Mouse (Mus musculus) MEL-GATA-1-ER (cell line): ENCODE data around the gene Polr3gl.

Experiments
- DNase-seq: peaks from one replicate; pipeline ENCODE4 v3.0.0-alpha.2; 2012; ENCODE audit warnings: low read depth; ENCODE audit errors: extremely low read depth

Polr3gl gene

GRCm38 (mm10) chr3:96573611-96574511, 20.1 kb downstream of the Polr3gl start:
- no peak for DNase-seq

DNA sequence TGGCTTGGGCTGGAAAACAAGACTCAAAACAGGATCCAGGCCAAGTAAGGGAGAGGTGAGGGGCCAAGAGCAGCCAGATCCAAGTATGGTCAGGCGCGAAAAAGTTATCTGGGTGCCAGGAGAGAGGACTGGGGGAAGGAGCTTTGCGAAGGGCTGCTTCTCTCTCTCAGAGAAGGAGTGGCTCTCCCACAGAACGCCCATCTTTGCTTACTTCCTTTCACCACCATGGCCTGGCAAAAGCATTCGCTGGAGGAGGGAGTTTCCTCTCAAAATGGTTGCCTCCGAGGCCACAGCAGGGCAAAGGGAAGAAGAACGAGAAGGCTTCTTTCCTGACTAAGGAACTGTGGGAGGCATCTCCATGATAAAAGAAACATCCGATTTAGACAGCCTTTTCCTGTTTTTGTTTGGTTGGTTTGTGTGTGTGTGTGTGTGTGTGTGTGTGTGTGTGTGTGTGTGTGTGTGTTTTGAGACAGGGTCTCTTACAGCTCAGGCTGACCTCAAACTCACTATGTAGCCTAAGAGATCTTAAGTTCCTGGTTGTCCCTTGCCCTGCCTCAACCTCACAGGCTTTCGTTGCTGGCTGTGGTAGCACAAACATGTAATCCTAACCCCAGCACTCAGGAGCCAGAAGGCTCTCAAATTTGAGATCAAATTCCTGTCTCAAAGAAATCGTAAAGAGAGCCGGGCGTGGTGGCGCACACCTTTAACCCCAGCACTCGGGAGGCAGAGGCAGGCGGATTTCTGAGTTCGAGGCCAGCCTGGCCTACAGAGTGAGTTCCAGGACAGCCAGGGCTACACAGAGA, 21.9 kb downstream of the Polr3gl start:
- no peak for DNase-seq

DNA sequence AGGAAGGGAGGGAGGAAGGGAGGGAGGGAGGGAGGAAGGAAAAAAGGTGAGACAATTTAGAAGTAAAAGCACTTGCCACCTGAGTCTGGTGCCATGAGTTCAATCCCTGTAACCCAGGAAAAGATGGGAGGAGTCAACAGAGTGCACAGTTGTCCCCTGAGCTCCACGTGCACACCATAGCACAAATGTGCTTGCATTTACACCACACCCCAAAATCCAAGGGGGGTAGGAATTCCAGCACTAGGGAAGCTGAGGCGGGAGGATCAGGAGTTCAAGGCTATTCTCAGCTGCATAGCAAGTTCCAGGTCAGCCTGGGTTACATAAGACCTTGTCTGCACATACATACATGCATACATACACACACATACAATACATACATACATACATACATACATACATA, 22.6 kb downstream of the Polr3gl start:
- no peak for DNase-seq

DNA sequence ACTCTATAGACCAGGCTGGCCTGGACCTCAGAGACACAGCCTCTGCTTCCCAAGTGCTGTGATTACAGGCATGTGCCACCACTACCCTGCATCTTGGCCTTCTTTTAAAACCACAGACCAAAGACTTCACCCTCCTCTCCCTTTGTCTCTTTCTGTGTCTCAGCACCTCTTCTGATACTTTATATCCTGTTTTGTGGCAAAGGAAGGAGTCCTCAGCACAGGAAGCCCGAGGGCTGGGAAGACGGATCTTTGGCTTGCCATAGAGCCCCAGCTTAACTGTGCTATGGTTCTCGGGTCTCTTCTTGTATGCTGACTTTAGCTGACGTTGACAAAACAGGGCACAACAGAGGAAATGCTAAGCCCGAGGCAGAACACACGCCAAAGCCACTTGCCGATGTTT, 23.3 kb downstream of the Polr3gl start:
- DNase-seq = no peak

GRCm38 (mm10) chr3:96569966-96570605, 23.9 kb downstream of the Polr3gl start:
- no peak for DNase-seq

GRCm38 (mm10) chr3:96569506-96569905, 24.5 kb downstream of the Polr3gl start:
- DNase-seq = no peak

GRCm38 (mm10) chr3:96568605-96569004, 25.4 kb downstream of the Polr3gl start:
- DNase-seq = no peak

- DNase-seq = no peak
Measured at GRCm38 (mm10) chr3:96566661-96567450, 27.1 kb downstream of the Polr3gl start.

- DNase-seq = no peak
Measured at GRCm38 (mm10) chr3:96565105-96565504, 28.9 kb downstream of the Polr3gl start.

DNA sequence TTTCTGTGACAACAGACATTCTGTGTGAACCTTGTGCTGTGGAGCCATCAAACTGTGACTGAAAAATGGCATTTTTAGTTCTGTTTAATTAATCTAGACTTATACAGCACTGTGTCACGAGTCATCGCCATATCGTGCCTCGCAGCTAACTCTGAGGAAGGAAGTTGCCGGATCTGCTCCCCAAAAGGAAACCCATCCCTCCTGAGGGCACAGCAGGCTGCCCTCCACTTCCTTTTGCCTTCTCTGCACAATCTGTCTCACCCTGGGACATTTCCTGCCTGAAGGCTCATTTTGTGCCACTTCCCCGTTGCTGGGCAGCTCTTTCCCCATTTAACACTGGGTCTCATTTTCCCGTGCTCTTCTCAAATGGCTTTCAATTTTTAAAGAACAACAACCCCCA, 29.3 kb downstream of the Polr3gl start:
- DNase-seq = peak; percentile 94

DNA sequence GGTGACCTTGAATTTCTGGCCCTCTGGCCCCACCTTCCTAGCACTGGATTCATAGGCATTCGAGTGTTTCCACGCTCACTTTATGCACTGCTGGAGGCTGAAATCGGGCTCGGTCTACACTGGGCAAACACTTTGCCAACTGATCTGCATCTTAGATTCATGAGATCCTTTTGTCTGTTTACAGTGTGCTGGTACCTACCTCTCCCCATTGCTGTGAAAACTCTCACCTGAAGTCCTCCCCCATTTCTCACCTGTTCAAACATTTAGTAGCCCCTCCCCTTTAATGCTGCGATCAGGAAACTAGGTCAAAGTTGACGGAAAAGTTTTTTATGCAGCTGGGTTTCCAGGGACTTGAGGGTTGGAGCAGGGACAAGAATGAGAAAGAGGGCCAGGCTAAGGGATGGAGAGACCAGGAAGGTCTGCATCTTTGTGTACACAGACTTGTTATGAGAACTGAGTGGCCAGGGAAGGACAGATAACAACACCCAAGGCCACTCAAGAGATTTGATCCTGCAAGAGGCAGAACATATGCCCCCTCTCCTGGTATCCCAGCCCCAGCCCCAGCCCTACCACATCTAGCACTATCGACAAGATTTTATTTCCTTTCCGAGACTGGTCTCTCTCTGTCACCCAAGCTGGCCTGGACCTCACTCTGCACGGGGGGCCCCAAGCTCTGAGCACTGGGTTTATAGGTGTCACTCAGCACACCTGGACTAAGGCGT, 29.9 kb downstream of the Polr3gl start:
- no peak for DNase-seq

GRCm38 (mm10) chr3:96563267-96563666, 30.7 kb downstream of the Polr3gl start:
- no peak for DNase-seq

- DNase-seq = peak; percentile 62
Measured at GRCm38 (mm10) chr3:96561946-96562681, 31.9 kb downstream of the Polr3gl start.

DNA sequence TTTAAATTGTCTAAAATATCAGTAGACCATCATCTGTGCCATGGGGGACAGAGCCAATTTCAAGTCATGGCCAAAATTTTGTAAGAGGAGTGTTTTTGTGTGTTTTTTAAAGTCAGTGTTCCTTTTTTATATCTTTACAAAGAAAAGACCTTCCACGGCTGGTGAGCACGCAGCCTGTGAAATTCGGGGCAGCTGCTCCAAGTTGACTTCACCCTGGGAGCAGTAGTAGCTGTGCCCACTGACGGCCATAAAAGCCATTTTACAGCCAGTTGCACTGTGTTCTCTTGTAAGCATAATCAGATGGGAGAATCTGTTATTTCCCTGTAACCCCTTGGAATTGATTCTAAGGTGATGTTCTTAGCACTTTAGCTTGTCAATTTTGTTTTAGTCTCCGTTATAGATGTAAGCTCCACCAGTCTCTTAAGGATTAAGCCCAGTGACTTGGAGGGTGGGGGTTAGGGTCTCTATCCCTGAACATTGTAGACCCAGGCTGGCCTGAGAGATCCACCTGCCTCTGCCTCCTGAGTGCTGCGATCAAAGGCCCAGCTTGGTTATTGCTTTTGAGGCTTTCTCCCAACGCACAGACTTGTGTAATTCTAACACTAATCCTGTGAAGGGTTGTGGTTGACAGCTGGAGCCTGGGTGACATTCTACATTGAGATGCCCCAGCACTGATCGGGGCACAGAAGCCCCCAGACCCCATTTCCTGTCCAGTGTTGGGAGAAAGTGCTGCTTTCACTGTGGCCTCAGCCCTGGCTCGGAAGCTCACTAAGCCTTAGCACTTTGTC, 32.9 kb downstream of the Polr3gl start:
- DNase-seq = no peak

DNA sequence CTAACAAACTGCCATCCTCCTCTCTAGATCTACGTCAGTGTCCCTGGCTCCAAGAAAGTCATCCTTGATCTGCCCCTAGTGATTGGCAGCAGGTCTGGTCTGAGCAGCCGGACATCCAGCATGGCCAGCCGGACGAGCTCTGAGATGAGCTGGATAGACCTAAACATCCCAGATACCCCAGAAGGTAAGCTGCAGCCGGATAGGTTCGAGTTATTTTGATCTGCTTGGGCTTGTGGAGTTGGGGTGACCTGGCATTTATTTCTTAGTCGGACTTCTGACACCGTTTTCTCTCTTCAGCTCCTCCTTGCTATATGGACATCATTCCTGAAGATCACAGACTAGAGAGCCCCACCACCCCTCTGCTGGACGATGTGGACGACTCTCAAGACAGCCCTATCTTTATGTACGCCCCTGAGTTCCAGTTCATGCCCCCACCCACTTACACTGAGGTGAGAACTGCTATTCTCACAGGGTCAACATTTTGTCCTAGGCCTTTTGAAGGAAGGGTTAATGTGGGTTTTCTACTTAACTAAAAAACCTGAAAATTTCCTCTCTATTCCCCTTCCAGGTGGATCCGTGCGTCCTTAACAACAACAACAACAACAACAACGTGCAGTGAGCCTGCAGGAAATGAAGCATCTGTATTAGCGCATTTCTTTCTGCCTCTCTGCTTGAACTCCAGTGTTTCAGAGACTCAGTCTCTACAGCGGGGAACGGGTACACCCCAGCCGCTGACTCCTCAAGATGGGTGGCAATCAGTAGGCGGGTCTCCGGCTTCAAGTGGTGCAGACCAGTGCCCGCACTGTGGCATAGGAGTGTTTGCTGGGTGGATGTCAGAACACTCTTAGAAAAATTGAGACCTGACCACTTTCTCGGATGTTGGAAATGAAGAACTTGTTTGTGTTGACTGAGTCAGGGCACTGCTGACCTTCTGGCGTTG, 33.8 kb downstream of the Polr3gl start:
- no peak for DNase-seq

DNA sequence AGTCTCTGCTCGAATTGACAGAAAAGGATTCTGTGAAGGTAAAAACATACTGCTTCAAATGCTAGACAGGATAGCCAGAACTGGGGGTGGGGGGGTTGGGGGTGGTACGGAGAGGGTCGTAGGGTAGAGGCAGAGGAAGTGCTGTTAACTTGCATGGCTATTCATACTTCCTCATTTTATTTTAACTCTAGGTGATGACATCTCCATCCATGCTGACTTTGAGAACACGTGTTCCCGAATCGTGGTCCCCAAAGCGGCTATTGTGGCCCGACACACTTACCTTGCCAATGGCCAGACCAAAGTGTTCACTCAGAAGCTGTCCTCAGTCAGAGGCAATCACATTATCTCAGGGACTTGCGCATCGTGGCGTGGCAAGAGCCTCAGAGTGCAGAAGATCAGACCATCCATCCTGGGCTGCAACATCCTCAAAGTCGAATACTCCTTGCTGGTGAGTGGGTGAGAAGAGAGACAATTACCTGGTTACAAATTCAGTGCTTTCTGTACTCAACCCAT, 34.5 kb downstream of the Polr3gl start:
- DNase-seq = peak; percentile 86

- DNase-seq = peak; percentile 61
Measured at GRCm38 (mm10) chr3:96558668-96559196, 35.2 kb downstream of the Polr3gl start.
